Mouse (Mus musculus): ENCODE data around the gene Mup14. TPM values are rescaled to one million over a fixed set of nuclear protein-coding genes. Genes with fewer than 3 reads are reported as not detected.

Gene Mup14
- polyA plus RNA-seq (2014; fragmentation: Illumina TruSeq; extraction: RNeasy Lipid Tissue Mini Kit (QIAGEN cat#74804); ENCODE audit: low read depth, low replicate concordance) = 7.8 TPM

DNA sequence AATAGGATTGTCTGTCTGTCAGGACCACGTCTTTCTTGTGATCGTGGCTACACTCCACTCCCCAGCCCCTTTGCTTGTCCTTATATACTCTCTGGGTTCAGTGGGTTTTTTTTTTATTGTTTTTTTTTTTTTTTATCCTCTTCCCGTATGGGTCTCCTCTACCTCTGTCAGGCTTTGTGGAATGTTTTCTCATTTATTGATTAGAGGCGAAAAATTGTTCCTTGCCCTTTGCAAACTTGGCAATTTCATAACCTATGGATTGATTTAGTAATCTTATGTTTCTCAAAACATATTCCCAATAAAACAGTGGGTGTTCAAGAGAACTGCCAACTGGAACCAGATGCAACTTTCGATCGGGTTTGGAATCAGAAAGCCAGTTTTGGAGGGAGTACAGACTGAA is at the start of gene Mup14:
Mup14 (minus strand) TSS at position 101 of the 400 bp plus-strand sequence.

Other genes with a start within 250 kb of the Mup14 start
- gene Mup13, start 75.7 kb downstream of the Mup14 start, polyA plus RNA-seq (2014; fragmentation: Illumina TruSeq; extraction: RNeasy Lipid Tissue Mini Kit (QIAGEN cat#74804); ENCODE audit: low read depth, low replicate concordance) = not detected
- not detected for gene Mup15, start 135.7 kb upstream of the Mup14 start, polyA plus RNA-seq (2014; fragmentation: Illumina TruSeq; extraction: RNeasy Lipid Tissue Mini Kit (QIAGEN cat#74804); ENCODE audit: low read depth, low replicate concordance)
- gene Mup16, start 215.5 kb upstream of the Mup14 start, polyA plus RNA-seq (2014; fragmentation: Illumina TruSeq; extraction: RNeasy Lipid Tissue Mini Kit (QIAGEN cat#74804); ENCODE audit: low read depth, low replicate concordance) = not detected